Mouse (Mus musculus) thymus, postnatal 25 days (tissue): ENCODE measurements around the gene Rftn1.
"Not testable (repeated sequence)": the region's sequence is repeated elsewhere in the genome, so short reads cannot be mapped to it uniquely, and the experiment has no call there.

Experiments
- DNase-seq: peaks from one replicate; pipeline ENCODE4 v3.0.0; 2022

The Rftn1 gene

GRCm38 (mm10) chr17:50190131-50191015 lies at the start of gene Rftn1:
Gene Rftn1, minus strand, starts transcription at chr17:50190674.
- DNase-seq, result peak; percentile 83

DNA sequence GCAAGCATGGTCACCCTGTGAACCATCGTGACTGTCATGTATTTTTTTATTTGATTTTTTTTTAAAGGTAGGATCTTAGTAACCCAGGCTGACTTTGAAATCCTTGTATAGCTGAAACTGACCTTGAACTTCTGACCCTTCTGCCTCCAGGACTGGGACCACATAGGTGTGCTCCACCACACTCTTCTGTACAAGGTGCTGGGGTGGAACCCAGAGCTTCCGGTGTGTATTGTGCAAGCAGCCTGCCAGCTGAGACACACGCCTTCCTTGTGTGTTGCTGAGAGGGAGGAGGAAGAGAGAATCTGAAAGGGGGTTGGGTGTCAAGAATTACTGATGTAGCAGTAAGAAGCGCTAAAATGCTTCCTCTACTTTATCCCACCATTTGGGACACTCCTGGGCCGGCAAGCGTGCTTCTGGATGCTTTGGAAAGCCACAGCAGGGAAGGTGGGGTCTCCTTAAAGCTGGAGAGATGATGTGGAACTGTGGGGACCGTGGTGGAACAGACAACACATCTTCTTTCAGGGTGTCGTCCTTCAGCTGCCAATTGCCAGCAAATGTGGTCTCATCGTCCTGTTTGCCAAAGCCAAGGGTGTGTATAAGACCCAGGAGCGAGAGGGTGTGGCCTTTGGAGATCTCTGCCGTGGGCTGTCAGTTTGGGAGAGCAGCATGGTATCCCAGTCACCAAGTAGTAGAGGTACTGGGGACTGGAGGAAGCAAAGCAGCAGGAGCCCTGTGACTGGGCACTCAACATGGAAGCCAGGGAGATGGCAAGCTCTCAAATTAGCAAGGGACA lies 47.5 kb upstream of the Rftn1 start:
- DNase-seq, result no peak

GRCm38 (mm10) chr17:50237436-50237709 lies 46.9 kb upstream of the Rftn1 start:
- peak; percentile 81 for DNase-seq

DNA sequence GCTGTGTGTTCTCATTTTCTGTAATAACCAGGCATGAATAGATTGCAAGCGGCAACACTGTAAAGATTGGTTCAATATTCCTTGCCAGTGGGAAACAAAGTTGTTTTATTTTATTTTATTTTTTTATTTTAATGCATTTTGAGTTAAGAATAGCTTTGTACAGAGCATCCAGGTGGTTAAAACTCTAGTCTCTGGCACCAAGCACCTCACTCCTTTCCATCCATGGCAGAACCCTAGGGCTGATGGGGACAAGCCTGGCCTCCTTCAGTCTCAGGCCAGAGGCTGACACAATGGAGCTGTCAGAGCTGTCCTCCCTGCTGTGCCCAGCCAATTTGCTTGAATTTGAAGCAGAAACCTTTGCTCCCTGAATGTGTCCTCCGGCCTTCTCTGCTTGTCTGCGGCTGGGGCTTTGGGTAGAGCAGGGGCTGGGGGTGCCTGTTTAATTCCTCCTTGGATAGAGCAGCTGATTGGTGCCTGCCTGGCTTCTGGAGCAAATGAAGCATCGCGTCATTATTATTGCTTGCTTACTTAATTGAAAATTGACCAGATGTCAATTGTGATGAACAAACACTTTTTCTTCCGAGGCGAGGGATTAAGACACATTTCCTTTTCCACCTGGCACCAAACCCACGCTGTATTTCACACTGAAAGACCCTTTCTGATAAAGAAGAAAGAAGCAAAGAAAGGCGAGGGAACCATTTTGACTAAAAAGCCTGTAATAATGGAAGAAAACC lies 46.4 kb upstream of the Rftn1 start:
- no peak for DNase-seq

DNA sequence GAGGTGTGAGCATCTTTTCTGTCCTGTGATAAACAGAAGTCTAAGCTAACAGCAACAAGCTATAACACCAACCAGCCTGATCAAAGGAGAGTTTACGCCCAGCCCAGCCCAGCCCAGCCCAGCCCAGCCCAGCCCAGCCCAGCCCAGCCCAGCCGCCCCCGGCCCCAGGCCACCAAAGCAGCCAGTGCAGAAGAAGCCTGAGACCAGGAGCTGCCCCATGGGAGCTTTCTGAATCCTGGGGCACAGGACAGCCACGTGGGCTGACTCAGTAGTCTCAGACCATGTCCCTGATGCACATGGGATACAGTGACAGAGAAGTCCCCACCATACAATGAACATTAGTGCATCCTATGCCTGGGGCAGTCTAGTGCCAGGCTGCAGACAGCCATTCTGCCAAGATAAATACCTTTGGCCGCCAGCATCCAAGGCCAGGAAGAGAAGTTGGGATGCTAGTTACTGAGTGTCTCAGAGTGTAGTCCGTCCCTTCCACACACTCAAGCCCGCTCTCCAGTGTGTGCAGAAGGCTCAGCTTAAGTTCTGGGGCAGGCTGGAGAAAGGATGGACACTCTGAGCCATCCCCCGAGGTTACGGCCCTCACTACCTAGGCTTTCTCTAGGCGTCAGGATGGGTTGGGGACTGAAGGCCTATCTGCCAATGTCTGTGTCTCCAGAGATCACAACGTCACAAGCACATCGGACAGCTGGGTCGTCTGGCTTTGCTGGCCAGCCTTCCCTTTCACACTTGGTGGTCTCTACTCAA lies 45.6 kb upstream of the Rftn1 start:
- no peak for DNase-seq

- DNase-seq, result no peak
Observed at GRCm38 (mm10) chr17:50233956-50234355, 43.5 kb upstream of the Rftn1 start.

DNA sequence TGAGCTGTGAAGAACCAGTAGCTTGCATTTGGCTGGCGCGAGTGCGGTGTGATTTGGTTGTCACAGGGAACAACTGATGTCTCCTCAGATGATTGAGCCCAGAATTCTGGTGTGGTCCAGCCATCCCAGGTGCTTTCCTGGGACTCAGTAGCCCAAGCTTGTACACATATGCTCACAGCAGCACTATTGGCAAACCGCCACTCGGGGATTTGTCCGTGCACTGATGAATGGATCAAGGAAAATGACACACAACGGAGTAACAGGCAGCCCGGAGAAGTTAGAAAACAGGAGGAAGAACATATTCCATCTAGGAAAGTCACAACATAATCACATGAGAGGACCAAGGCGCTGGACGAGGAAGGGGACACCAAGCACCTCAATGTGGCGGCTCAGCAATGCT lies 42.3 kb upstream of the Rftn1 start:
- no peak for DNase-seq

GRCm38 (mm10) chr17:50231206-50231605 lies 40.7 kb upstream of the Rftn1 start:
- DNase-seq, result no peak

- no peak for DNase-seq
Observed at GRCm38 (mm10) chr17:50229534-50229933, 39.1 kb upstream of the Rftn1 start.

GRCm38 (mm10) chr17:50227366-50227765 lies 36.9 kb upstream of the Rftn1 start:
- DNase-seq, result no peak

DNA sequence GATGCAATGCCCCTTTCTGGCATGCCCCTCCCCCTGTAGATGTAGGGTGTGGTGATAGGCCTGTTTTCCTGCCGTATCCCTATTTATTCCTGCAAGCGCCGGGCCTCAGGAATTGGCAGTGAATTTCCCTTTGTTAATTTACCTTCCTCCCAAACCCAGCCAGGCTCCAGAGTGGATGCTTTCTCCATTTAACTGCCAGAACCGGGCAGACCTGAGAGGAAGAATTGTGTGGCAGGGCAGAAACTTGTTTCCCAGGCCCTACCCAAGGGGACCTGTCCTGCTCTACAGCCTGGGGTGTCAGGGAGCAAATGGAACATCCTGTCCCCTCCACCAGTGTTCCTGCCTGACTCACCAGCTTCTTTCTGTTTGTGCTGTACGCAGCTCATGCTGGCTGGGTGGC lies 34.2 kb upstream of the Rftn1 start:
- no peak for DNase-seq

DNA sequence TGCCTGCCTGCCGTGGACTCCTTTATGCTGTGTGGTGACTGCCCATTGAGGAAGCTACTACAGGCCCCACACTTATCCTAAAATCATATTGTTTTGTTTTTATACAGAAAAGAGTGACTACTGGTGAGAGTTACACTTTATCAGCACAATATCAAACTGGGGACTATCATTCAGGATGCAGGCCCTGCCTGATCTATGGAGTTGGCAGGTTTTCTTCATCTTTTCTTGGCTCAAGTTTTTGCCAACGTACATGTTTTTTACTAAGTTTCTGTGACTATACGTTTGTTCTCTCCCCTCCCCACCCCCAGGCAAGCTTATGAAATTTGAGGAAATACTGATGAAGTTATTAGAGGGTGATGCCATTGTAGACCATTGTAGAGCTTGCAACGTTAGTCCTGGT lies 27.5 kb upstream of the Rftn1 start:
- no peak for DNase-seq

DNA sequence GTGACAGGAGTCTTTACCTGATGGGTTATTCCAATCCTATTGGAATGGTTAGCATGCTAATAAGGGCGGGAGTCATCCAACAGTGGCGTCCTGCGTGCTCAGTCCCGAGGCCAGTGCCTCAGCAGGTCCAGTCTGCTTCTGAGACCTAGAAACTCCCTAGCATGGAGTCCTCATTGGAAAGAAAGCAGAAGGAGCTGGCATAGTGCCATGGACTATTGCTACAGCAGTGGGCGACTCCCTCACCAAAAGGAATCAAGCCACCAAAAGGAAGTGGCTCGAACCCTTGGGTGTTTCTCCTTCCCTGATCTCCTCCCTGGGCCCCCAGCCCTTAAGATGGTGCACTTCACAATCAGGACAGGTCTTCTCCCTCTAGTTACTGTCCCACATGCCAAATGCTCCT lies 24.6 kb upstream of the Rftn1 start:
- no peak for DNase-seq

- no peak for DNase-seq
Observed at GRCm38 (mm10) chr17:50213117-50213516, 22.6 kb upstream of the Rftn1 start.

GRCm38 (mm10) chr17:50211816-50212215 lies 21.3 kb upstream of the Rftn1 start:
- DNase-seq, result no peak

- DNase-seq, result no peak
Observed at GRCm38 (mm10) chr17:50209831-50210230, 19.4 kb upstream of the Rftn1 start.

DNA sequence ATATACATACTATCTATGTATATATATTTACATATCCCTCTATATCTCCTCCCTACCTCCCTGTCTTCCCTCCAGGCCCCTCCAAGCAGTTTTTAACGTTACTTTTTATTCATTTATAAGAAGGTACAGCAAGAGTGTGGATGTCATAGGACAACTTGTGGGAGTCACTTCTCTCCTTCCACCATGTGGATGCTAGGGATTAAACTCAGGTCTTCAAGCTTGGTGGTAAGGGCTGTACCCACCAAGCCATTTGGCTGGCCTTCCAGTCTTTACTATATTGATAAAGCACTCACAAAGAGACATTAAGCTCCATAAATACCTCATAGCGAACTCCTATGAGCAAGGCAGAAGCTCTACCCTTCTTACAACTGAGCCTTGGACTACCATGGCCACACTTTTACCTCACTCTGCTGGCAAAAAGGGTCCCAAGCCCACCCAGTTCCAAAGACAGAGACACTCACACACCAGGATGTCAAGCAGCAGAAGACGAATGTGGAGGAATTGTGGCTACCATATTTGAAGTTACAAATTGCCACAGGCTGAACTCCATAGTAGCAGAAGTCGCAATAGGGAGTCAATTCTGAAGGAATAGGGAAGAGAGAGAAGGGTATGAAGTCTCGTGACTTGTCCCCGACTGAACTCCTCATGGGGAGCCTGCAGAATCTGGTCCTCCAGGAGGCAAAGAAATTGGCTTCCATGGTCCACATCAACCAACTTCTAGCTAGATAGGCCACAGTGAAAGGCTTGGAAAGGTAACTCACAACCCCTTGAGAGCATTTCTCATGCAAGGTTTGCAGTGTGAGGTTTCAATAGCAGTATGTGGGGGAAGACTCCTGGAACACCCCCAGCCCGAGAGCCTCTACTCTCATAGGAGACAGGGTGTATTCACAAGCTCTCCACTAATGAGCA lies 17.9 kb upstream of the Rftn1 start:
- DNase-seq, result no peak

- not testable (repeated sequence) for DNase-seq
Observed at GRCm38 (mm10) chr17:50206262-50206661, 15.8 kb upstream of the Rftn1 start.

- DNase-seq, result not testable (repeated sequence)
Observed at GRCm38 (mm10) chr17:50205840-50206239, 15.4 kb upstream of the Rftn1 start.

DNA sequence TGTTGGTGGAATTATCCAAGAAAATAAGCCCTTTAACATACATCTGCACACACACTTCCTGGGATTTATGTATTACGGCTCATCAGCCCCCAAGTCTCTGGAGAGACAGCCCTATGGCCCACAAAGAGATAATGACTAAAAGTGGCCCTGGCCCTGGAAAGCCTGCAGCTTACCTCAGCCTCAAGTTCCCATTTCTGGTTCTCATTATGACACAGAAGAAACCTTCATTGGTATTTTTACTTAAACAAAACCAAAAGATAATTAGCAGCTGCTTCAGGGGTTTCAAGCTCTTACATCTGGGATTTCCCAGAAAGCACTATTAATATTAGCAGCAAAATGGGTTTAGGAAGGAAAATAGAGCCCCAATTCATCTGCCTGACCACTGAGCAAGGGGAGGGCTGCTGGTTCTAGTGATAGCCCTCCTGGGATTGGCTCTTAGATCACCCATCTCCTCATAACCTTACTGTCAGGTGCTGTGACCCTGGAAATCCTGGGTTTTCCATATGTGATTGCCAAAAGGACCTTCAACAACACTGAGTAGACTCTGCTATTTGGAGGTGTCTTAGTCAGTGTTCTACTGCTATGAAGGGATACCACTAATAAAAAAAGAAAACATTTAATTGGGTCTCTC lies 14.8 kb upstream of the Rftn1 start:
- no peak for DNase-seq

GRCm38 (mm10) chr17:50201828-50202445 lies 11.5 kb upstream of the Rftn1 start:
- no peak for DNase-seq
